Mouse (Mus musculus) CH12F3 (cell line): ENCODE measurements around the gene Prss45.
"Not testable (repeated sequence)": the region's sequence is repeated elsewhere in the genome, so short reads cannot be mapped to it uniquely, and the experiment has no call there.

Experiments used
- in situ Hi-C: fragments of 300-500 bp; cut with MboI; formaldehyde crosslinking; loops from 2 replicates; pipeline ENCODE4 v1.14.3; 2020; ENCODE audit warnings: low sequenced_read_pairs

The Prss45 gene

DNA sequence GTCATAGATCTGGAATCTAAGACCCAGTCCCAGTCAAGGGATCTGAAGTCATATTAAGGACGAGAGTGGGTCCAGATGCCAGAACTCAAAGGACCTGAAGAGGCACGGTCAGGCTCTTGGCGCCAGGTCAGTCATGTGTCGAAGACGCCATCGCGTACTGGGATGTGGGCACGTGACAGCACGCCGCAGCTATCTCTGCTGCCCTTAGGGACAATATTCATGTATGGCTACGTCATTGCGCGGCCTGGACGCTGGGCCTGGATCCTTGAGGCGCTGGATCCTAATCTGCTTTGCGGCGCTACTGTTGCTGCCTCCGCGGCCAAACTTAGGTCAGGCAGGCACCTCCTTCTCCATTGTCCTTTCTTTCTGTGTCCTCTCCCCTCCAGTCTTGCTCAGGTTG is at the start of gene Prss45:
Prss45 (plus strand) TSS at position 178 of the 400 bp plus-strand sequence.
- in situ Hi-C loops = no loop called here

- in situ Hi-C loops = no loop called here
Observed at GRCm38 (mm10) chr9:110788169-110788568, 46.2 kb upstream of the Prss45 start.

GRCm38 (mm10) chr9:110790462-110790861 is 43.9 kb upstream of the Prss45 start:
- in situ Hi-C loops = no loop called here

DNA sequence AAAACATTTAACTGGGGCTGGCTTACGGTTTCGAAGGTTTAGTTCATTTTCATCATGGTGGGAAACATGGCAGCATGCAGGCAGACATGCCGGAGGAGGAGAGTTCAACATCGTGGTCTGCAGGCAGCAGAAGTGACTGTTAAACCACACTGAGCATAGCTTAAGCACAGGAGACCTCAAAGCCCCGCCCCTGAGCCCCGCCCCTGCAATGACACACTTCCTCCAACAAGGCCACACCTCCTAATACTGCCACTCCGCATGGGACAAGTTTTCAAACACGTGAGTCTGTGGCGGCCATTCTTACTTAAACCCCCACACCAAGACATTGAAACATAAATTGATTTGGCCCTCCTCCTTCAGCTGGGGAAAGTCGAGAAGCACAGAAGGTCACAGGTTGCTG is 37.4 kb upstream of the Prss45 start:
- in situ Hi-C loops = no loop called here

DNA sequence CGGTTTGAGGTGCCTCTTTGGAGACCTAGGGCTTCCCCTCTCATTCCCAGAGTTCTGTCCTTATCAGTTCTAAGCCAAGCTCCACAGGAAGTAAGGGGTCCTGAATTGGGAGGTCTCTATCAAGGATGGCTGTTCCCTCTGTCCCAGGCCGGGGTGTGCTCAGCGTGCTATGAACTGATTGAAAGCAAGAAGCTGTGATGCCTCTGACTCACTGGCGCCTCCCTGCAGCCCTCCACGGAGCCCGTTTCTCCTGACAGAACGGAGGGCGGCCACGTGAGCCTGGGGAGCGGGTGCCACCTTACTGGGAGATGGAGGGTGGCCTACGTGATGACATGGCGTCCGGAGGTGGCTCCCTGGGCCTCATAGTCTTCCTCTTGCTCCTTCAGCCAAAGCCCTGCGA is 36.5 kb upstream of the Prss45 start, which contains the start of gene Prss42:
Prss42 (plus strand) TSS at position 301 of the 400 bp plus-strand sequence.
- in situ Hi-C loops = no loop called here

DNA sequence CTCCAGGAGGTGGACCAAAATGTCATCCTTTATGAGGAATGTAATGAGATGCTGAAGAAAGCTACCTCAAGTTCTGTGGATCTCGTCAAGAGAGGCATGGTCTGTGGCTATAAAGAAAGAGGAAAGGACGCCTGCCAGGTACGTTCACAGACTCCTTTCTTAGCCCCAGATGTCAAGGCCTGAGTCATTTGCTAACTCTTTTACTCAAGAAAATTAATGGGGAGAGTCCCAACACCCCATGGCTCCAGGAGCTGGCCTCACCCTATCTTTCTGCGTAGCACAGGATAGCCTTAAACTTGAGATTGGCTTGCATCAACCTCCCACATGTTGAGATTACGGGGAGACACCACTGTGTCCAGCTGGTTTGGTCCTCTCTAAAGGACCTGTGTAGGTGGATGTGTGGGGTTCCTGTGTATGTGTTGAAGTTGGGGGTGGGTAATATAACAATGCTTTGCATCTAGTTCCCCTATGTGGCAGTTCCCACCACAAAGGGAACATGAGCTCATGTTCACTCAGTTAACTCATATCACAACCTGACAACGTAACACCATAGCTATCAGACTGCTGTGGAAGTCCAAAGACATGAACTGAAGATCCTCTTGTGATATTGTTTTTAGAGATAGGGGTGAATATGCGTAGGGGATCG is 33.4 kb upstream of the Prss45 start:
- in situ Hi-C loops = no loop called here

- in situ Hi-C loops = no loop called here
Observed at GRCm38 (mm10) chr9:110803294-110803693, 31.1 kb upstream of the Prss45 start.

GRCm38 (mm10) chr9:110810051-110810450 is 24.3 kb upstream of the Prss45 start:
- in situ Hi-C loops = no loop called here

GRCm38 (mm10) chr9:110813789-110814188 is 20.6 kb upstream of the Prss45 start, which contains the start of gene Prss44:
Gene Prss44, plus strand, starts transcription at chr9:110813994.
- in situ Hi-C loops = no loop called here

DNA sequence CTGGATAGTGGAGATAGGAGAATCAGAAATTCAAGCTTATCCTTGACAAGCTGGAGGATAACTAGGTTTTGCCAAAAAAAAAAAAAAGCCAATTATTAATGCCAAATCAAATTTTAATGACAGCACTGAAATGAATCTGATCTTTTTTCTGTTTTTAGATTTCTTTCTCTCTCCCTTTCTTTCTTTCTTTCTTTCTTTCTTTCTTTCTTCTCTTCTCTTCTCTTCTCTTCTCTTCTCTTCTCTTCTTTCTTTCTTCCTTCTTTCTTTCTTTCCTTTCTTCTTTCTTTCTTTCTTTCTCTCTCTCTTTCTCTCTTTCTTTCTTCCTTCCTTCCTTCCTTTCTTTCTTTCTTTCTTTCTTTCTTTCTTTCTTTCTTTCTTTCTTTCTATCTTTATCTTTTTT is 13.8 kb upstream of the Prss45 start:
- in situ Hi-C loops = not testable (repeated sequence)

- in situ Hi-C loops = no loop called here
Observed at GRCm38 (mm10) chr9:110821436-110821835, 13.0 kb upstream of the Prss45 start.

DNA sequence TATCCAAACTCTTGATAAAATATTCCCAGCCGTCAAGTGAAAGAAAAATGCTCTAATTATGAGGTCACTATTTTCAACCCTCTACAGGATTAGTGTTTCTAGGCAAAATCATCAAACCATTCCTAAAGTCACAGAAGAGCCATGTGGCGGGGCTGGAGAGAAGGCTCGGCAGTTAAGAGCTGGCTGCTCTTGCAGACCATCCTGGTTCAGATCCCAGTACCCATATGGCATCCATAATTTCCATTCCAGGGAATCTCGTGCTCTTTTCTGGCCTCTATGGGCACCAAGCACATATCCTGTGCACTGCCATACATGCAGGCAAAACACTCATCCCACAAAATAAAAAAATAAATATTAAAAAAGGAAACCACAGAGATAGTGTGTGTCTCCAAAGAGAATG is 9.0 kb upstream of the Prss45 start:
- in situ Hi-C loops = no loop called here

DNA sequence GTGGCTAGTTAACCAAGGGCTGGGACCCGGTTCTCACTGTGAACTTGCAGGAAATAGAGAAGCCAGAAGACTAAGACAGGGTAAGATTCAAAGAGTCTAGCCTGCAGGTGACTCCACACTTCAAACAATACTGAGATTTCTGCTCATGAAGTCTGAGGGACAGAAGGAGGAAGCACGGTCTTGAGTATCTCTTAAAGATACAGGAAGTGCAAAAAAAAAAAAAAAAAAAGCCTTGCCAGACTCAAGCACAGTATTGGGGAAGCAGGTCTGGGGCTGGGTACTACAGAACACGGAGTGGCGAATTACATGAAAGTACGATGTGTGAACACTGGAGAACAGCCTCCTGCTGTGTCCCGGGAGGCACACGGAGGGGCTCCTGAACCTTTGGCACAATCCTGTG is 8.6 kb upstream of the Prss45 start:
- in situ Hi-C loops = no loop called here

DNA sequence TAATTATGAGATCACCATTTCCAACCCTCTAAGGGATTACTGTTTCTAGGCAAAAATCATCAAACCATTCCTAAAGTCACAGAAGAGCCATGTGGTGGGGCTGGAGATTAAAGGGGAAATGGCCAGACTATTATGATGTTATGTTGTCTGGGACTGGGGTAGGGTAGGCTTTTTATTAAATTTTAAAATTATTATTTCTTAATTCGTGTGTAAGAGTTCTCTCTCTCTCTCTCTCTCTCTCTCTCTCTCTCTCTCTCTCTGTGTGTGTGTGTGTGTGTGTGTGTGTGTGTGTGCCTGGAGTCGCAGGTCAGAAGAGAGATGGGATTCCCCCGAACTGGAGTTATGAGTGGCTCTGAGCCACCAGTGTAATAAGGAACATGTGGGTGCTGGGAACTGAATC is 8.0 kb upstream of the Prss45 start, which contains the start of gene Prss43:
Prss43 (plus strand) TSS at position 301 of the 400 bp plus-strand sequence.
- in situ Hi-C loops = no loop called here

- in situ Hi-C loops = no loop called here
Observed at GRCm38 (mm10) chr9:110833021-110833420, 1.4 kb upstream of the Prss45 start.

DNA sequence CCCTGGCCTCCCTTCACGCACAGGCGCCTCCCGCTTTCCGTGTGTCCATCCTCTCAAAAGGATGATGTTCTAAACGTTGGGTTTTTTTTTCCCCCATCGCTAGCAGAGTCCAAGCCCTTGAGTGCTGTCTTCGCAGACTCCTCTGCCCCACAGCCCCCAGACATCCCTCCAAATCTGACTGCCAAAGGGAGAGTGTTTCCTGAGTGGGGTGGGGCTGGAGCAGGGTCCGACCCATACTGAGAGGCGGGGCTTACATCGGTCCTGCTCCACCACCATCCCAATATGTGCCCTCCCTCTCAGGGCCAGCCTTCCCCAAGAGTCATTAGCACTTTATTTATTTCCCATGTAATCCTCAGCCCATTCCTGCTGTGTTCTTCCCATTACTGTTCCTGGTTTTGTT is 573 bp downstream of the Prss45 start:
- in situ Hi-C loops = no loop called here

- in situ Hi-C loops = no loop called here
Observed at GRCm38 (mm10) chr9:110836112-110836511, 1.7 kb downstream of the Prss45 start.

GRCm38 (mm10) chr9:110840905-110841304 is 6.5 kb downstream of the Prss45 start:
- in situ Hi-C loops = no loop called here

DNA sequence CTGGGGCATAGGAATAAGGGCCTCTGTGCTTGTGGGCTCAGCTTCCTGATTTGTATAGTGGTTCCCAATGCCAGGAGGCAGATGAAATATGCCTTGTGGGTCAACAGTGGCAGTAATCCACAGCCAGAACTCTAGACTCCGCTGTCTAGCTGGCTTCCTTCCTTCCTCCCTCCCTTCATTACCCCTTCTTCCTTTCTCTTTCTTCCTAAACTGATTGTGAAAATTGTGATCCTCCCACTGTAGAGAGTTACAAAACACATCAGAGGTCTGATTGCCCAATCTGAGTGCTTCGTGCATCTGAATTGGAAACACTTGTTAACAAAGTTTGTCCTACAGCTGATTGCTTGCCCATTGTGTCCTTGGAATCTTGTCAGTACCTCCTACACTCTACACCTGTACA is 7.0 kb downstream of the Prss45 start:
- in situ Hi-C loops = no loop called here

DNA sequence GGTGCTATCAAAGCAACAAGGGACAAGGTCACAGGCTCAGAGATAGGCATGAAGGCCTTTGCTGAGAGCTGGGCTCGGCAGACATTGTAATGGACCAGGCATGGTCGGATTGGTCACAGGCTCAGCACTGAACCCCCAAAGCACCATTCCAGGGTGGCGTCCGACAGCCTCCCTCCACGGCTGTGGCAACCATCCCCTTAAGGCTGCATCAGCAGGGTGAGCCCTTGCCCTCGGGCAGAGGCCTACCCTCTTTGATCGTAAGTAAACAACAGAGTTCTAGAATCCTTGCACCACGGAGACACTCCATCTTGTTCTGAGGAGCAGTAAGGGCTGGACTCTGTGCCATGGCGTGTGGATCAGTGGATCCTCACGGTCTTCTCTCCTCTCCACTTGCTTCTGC is 9.8 kb downstream of the Prss45 start, which contains the start of gene Prss46:
Prss46 (plus strand) TSS at position 301 of the 400 bp plus-strand sequence.
- in situ Hi-C loops = no loop called here

GRCm38 (mm10) chr9:110849162-110849561 is 14.8 kb downstream of the Prss45 start:
- in situ Hi-C loops = no loop called here

GRCm38 (mm10) chr9:110855903-110856302 is 21.5 kb downstream of the Prss45 start:
- in situ Hi-C loops = no loop called here

DNA sequence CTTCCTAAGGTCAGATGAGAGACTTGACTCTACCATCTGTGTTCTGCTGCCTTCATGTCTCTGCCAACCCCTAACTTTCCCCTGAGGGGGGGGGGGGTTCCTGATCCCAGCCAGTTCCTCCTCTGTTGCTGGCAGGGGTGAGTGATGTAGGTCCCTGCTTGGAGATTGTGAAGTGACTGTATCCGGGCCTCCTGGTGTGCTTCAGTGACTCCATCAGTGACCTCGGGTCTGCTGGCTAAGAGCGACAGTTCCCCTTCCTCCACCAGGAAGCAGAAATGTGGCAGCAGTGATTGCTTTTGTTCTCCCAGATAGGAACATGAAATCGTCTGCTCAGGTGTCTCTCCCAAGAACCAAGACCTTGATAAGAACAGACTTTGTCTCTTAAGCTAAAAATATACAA is 22.5 kb downstream of the Prss45 start:
- in situ Hi-C loops = no loop called here
